Mouse (Mus musculus) left cerebral cortex, adult 11 months (tissue): ENCODE measurements at regions not wholly inside any gene's neighbourhood (a gene's known extent, or its start where the extent isn't known, plus 50 kb on each side); places are given as distances from the start of the nearest gene placed in this dataset.
"Not testable (repeated sequence)": the region's sequence is repeated elsewhere in the genome, so short reads cannot be mapped to it uniquely, and the experiment has no call there.

ENCODE experiments used
- DNase-seq: peaks from one replicate; pipeline ENCODE4 v3.0.0; 2022; ENCODE audit warnings: low spot score

DNA sequence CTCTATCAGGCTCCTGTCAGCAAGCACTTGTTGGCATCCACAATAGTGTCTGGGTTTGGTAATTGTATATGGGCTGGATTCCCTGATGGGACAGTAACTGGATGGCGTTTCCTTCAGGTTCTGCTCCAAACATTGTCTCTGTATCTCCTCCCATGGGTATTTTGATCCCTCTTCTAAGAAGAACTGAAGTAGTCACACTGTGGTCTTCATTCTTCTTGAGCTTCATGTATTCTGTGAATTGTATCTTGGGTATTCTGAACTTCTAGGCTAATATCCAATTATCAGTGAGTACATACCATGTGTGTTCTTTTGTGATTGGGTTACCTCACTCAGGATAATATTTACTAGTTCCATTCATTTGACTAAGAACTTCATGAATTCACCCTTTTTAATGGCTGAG, 119.2 kb upstream of the Gm21119 start:
- not testable (repeated sequence) for DNase-seq

DNA sequence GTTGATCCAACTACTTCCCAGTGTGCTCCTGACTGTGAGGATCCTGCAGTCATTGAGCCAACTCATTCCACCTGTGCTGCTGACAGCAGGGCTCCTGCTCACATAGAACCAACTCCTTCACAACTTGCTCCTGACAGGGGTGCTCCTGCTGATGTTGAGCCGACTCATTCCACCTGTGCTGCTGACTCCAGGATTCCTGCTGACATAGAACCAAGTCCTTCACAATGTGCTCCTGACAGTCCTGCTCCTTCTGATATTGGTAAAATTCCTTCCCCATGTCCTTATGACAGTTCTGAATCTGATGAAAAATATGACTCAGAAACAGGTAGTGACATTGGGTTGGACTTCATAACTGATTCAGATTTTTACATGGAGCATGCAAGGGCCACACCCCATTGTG, 100.8 kb upstream of the Gm21119 start:
- DNase-seq: not testable (repeated sequence)

DNA sequence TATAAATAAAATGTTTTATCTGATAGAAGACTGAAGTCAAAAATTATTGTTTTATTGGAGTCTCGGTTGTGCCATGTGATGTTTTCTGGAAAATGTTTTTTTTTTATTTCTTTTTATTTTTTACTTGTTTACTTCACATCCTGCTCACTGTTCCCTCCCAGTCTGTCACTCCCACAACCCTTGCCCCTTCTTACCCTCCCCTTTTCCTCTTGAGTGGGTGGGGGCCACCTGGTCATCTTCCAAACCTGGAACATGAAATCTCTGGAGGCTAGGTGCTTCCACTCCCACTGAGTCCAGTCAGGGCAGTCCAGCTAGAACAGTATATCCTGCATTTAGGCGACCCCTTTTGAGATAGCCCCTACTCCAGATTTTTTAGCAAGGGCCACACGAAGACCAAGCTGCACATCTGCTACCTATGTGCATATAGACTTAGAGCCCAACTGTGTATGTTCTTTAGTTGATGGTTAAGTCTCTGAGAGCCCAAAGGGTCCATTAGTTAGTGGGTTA, 98.3 kb upstream of the Gm21119 start:
- DNase-seq: not testable (repeated sequence)

DNA sequence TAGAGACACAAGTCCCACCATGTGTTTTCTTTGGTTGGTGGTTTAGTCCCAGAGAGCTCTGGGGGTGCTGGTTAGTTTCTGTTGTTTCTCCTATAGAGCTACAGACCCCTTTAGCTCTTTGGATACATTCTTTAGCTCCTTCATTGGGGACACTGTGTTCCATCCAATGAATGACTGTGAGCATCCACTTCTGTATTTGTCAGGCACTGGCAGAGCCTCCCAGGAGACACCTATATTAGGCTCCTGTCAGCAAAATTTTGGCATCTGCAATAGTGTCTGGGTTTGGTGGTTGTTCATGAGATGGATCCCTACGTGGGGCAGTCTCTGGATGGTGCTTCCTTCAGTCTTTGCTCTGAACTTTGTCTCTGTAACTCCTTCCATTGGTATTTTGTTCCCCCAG, 97.2 kb upstream of the Gm21119 start:
- not testable (repeated sequence) for DNase-seq

DNA sequence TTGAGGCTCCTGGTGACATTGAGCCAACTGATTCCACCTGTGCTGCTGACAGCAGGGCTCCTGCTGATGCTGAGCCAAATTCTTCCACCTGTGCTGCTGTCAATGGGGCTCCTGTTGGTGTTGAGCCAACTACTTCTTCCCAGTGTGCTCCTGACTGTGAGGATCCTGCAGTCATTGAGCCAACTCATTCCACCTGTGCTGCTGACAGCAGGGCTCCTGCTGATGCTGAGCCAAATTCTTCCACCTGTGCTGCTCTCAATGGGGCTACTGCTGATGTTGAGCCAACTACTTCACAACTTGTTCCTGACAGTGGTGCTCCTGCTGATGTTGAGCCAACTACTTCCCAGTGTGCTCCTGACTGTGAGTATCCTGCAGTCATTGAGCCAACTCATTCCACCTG, 90.2 kb upstream of the Gm21119 start:
- DNase-seq: not testable (repeated sequence)

DNA sequence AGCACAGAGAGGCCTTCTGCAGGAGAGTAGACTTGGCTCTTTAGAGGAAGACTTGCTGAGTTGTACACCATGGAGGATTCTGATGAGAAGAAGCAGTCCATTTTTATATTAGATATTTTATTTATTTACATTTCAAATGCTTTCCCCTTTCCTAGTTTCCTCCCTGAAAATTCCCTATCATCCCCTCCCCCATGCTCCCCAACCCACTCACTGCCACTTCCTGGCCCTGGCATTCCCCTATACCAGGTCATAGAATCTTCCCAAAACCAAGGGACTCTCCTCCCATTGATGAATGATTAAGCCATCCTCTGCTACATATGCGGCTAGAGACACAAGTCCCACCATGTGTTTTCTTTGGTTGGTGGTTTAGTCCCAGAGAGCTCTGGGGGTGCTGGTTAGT, 85.7 kb upstream of the Gm21119 start:
- DNase-seq: not testable (repeated sequence)

DNA sequence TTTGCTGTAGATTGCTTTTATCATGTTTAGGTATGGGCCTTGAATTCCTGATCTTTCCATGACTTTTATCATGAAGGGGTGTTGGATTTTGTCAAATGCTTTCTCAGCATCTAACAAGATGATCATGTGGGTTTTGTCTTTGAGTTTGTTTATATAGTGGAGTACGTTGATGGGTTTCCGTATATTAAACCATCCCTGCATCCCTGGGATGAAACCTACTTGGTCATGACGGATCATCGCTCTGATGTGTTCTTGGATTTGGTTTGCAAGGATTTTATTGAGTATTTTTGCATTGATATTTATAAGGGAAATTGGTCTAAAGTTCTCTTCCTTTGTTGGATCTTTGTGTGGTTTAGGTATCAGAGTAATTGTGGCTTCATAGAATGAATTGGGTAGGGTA, 75.7 kb upstream of the Gm21119 start:
- not testable (repeated sequence) for DNase-seq

DNA sequence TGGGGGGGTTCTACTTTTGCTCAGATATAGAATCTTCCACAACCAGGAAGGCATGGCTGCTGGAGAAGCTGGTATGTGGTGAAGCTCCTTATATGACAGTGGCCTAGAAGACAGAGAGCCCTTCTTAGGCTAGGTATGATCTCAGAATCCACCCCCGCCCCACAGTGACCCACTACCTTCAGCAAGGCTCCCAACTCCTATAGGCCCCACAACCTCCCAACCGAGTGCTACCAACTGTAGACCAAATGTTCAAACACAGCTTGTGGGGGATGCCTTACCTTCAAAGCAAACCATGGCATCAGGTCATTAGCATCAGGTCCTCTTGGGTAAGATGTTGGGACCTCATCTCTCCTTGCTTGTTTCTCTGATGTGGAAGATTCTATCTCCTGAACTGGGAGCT, 70.6 kb upstream of the Gm21119 start:
- not testable (repeated sequence) for DNase-seq

DNA sequence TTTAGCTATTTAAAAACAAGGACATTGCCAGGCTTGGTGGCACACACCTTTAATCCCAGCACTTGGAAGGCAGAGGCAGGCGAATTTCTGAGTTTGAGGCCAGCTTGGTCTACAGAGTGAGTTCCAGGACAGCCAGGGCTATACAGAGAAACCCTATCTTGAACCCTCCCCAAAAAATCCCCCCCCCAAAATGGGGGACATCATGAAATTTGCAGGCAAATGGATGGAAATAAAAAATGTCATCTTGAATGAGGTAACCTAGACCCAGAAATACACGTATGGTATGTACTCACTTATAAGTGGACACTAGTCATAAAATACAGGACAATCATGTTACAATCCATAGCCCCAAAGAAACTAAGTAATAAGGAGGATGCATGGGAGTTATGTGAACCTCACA, 69.4 kb upstream of the Gm21119 start:
- DNase-seq: not testable (repeated sequence)

DNA sequence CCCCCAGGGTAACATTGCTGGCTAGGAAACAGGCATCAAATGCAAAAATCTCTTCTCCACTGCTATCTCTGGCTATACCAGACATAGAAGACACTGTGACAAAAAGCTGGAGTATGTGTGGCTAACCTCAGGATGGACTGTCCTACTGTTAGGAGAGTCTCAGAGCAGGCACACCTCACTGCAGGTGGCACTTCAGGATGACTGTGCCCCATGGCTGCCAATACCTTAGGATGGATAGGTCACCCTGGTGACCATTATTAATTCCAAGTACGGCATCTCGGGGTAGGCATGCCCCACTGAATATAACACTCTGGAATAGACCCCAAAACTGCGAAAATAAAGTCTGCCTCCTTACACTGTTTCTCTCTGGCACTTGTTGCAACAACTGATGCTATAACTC, 68.3 kb upstream of the Gm21119 start:
- DNase-seq: not testable (repeated sequence)

DNA sequence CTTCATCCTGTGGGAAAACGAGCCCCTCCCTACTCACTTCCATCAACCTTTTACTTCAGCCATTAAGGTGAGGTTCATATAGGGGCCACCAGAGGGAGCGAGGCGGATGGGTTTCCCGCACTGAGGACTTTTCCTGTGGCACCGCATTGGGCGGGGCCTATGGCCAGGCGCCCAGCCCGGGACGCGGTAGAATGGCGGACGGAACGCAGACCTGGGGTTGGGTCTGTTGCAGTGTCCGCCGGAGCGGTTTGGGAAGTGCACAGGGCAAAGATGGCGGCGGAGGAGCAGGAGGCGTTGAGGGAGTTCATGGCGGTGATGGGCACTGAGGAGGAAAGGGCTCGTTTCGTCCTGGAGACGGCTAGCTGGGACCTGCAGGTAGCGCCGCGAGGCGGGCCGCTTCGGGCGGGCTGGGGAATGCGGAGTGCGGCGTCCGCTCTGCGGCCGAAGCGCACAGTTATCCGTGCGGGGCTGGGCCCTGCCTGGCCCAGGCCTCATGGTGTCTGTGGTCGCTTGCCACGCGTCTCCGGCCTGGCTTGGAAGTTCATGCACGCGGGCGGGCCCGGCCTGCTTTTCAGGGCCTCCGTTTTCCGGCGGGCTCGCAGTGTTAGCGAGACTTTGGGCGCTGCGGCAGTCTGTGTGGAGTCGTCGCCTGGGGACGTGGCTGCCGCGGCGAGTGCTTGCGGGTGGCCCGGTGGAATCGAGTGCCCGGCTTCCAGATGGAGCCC, 64.5 kb upstream of the Gm21119 start:
- peak; percentile 98 for DNase-seq

DNA sequence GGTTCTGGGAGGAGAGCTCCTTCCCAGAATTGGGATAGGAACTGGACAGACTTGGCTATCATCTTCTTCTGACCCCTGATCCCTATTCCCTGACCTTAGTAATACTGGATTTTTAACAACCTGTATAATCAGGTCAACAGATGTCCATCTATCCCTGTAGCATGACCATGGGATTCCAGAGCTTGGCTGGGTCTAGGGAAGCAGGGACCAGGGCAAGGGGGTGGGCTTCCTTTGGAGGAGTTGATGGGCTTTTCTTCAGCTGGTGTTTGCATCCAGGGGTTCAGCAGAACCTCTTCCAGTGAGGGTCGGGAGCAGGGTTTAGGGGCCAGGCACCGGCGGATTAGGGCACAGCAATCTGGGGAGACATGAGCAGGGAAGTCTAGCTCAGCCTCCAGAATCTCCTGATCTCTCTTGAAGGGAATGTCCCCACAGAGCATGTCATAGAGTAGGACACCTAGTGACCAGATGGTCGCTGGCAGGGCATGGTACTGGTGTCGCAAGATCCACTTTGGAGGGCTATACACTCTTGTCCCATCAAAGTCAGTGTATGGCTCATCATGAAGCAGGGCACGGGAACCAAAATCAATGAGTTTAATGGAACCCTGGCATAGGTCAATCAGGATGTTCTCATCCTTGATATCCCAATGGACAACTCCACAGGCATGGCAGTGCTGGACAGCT, 58.1 kb upstream of the Gm21119 start:
- not testable (repeated sequence) for DNase-seq

DNA sequence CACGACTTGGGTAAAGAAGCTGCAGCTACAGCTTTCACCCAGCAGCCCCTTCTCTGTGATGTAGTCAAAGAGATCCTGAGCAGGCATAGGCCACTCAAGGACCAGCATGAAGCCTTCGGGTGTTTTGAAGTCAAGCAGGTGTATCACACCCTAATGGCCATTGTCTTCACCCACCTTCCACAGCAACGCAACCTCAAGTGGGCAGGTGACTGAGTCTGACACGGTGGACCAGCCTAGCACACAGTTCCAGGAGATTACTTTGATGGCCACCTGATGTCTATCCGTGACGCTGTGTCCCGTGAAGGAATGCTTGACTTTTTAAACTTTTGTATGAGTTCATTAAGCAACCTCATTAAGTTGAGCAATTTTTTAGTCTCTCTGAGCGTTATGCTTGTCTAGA, 57.5 kb upstream of the Gm21119 start:
- not testable (repeated sequence) for DNase-seq

DNA sequence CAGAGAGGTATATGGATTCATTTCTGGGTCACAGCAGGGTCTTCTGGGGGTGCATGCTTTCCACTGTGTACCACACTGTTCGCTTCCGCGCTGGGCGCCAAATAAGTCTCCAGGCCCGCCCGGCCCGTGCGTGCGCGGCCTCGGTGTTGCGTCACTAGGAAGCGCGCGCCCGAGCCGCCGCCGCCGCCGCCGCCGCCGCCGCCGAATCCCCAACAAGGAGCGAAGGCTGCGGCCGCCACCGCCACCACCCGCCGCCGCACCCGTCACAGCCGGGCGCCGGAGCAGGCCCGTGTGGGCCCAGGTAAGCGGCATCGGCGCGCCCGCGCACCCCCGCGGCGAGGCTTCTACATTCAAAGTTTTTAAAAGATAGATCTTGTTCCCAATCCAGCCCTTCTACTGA, 57.1 kb upstream of the Gm21119 start:
- DNase-seq: not testable (repeated sequence)
